Mouse (Mus musculus) telencephalon, adult 2 months (tissue): ENCODE data around the gene Lilrb4a.
"Not testable (repeated sequence)": the region's sequence is repeated elsewhere in the genome, so short reads cannot be mapped to it uniquely, and the experiment has no call there.

ENCODE experiments used
- DNase-seq: peaks from one replicate; pipeline ENCODE4 v3.0.0-alpha.2; 2011; ENCODE audit warnings: low read depth, low spot score

Gene Lilrb4a

DNA sequence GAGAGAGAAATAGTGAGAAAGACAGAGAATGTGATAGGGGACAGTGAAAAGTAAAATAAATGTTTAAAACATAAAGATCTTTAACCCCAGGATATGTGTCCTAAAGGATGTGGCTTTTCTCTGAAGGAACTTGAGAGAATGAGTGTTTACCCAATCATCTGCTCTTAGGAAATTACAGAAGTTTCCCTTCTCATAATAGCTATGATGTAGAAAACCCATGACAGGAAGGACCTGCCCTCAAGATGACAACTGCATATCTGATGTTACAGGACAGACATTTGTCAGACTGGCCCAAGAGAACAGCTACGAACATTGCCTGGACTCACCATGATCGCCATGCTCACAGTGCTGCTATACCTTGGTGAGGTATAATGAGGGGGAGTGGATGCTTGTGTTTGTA is at the start of gene Lilrb4a:
Gene Lilrb4a (plus strand): TSS at position 266 of the 400 bp plus-strand sequence.
- DNase-seq, result not testable (repeated sequence)

DNA sequence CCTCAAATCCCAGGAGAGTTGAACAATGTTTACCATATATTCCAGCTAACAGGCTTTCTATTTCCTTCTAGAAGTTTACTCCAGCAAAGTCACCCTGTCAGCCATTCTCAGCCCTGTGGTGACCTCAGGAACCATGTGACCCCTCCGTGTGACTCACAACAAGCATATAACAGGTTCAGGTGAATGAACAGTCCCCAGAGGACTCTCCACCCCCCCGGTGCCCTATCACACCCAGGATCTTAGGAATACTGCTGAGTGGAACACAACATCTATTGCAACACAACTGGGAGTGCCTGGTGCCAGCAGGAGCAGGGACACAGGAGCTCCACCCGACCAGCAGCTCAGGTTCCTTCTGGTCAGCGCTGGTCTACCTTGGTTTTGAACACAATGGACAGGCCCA is 39.1 kb upstream of the Lilrb4a start:
- DNase-seq, result no peak

DNA sequence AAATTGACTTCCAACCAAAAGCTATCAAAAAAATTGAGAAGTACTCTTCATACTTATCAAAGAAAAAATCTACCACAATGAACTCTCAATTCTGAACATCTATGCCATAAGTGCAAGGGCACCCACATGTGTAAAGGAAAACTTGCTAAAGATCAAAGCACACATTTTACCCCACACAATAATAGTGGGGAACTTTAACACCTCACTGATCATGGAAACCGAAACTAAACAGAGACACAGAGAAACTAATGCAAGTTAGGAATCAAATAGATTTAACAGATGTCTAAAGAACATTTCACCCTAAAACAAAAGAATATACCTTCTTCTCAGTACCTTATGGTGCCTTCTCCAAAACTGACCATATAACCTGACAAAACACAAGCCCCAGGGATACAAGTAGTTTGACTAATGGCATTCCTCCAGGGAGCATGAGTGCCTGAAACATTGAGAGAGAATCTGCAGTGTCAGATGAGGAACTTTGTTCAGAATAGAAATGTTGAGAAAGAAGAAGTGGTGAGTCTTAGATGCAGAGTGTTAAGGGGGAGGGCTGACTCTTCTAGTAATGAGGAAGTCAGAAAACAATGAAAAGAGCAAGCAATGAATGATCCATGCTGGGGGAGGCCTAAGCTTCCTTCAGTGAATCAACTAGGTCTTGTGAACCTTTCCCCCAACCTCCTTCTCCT is 37.0 kb upstream of the Lilrb4a start:
- peak; percentile 42 for DNase-seq

DNA sequence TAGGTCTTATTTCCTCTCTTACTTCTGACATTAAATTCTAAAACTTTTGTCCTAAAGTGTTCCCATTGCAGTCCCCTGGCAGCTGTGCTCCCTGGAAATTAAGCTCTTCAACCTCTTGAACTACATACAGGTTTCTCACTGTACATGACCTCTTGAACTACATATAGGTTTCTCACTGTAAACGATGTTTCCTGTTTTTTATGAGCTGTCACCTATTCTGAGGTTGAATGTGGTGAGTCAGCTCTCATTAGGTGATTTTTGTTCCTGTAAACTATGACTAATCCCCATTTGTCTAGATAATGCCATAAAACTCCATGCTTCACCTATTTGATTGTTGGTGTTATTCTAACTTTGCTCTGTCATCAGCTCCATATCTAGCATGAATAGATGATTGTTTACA is 36.4 kb upstream of the Lilrb4a start:
- no peak for DNase-seq

- DNase-seq, result peak; percentile 9
These were observed 35.0 kb upstream of the Lilrb4a start for GRCm38 (mm10) chr10:51455762-51456161.

DNA sequence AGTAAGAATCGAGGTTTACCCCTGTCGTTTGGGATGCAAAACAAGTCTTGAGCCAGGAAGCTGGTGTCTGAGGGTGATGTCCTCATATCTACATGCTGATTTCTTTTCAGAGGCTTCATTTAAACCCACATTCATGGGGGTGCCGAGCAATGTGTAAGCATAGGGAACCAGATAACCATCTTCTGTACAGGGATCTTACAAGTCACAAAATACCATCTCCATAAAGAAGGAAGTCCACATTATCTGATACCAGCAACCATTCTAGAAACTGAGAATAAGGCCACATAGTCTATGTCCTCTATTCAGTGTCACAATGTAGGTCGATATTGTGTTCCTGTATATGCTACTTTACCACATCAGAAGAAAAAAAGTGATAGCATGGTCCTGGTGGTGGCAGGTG is 34.4 kb upstream of the Lilrb4a start:
- no peak for DNase-seq

DNA sequence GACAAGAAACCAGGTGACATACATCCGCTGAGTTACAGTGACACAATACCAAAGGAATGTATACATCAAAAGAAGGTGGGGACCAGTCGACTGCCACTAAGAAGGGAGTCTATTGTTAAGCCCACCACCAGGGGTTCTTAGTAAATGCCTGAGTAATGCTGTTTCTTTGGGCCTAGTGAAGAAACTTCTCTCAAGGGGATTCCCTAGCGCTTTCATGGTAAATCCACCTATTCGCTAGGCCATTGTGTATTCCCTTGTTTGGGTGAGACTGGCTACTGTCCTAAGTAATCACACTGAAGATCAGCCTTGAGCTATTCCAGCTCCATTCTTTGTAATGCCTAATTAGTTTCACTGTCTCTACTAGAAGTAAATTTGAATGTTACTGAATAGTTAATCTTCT is 27.0 kb upstream of the Lilrb4a start:
- not testable (repeated sequence) for DNase-seq

DNA sequence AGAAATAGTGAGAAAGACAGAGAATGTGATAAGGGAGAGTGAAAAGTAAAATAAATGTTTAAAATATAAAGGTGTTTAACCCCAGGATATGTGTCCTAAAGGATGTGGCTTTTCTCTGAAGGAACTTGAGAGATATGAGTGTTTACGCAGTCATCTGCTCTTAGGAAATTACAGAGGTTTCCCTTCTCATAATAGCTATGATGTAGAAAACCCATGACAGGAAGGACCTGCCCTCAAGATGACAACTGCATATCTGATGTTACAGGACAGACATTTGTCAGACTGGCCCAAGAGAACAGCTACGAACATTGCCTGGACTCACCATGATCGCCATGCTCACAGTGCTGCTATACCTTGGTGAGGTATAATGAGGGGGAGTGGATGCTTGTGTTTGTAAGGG is 10.4 kb upstream of the Lilrb4a start, which contains the start of the genes Gm49339 and Lilr4b:
Gene Gm49339 (plus strand): TSS at position 216 of the 400 bp plus-strand sequence.
Gene Lilr4b (plus strand): TSS at position 236 of the 400 bp plus-strand sequence.
- not testable (repeated sequence) for DNase-seq

DNA sequence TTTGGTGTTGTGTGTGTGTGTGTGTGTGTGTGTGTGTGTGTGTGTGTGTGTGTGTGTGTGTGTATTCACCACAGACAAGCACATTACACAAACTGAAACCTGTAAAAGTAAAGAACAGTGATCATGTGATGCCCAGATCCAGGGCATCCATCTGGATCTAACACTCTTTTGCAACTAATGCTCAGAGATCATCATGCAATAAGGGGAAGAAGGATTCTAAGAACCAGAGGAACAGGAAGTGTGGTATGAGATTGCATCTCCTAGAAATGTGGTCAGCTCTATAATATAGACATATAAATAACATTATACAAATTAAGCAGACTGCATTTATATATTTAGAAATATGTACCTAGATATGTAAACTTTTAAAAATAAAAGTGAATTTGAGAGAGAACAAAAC is 29.3 kb downstream of the Lilrb4a start:
- no peak for DNase-seq

DNA sequence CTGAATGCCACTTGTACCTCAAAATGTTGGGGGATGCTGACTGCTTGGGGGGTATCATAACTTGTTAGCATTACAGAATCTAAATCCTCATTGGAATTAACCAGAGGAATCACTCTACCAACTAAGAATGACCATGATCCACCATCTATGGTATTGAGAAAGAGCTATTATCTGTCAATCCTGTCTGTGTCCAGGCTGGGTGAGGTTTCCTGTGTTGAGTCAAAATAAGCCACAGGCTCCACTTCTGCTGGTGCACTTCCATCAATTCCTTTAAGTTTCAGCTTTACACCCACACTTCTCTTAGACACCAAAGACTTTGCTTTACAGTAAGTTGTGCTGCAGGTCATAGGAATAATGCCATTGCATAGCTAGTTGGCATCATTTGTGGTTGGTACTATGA is 30.7 kb downstream of the Lilrb4a start:
- no peak for DNase-seq

GRCm38 (mm10) chr10:51526090-51526489 is 35.3 kb downstream of the Lilrb4a start:
- DNase-seq, result no peak

- no peak for DNase-seq
These were observed 35.9 kb downstream of the Lilrb4a start for GRCm38 (mm10) chr10:51526633-51527032.

- no peak for DNase-seq
These were observed 38.2 kb downstream of the Lilrb4a start for GRCm38 (mm10) chr10:51528840-51529434.

DNA sequence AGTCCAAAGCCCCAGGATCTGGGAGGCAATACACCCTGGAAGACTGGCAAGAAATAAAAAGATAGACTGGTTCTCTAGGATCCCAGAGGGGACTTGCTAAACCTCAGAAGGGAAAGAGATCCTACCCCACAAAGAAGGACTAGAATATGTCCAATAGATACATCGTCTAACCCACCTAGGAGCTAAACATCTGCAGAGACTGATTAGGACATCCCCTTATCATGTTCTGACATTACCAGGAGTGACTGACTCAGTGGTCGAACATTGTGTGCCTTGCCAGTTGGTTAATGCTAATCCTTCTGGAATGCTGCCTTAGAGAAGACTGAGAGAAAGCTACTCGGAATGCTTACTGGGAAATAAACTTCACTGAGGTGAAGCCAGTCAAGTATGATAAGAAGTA is 38.7 kb downstream of the Lilrb4a start:
- DNase-seq, result no peak

DNA sequence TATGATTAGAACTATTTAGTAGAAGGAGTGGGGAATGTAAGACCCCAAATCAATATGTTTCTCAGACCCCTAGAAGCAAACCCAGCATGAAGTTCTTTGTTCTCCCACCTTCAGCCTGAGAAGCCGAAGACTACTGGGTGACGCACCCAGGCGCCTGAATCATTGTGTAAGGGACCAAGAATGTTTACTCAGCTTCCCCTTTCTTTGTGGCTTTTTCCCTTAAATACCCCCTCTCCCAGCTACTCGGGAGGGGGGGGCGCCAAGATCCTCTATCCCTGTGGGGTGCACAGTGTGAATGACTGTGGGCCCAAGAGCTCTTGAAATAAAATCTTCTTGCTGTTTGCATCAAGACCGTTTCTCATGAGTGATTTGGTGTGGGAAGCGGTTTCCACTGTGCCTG is 40.1 kb downstream of the Lilrb4a start:
- DNase-seq, result no peak
